24 mouse cellular contexts compared by ENCODE assay signal in genomic region chr5:136213716-136214115, GRCm38 (mm10). TPM values are rescaled to one million over a fixed set of nuclear protein-coding genes. Genes with fewer than 3 reads are reported as not detected.
DNase-seq lines count a peak whose midpoint lies in the region; ATAC-seq and TF ChIP-seq lines count a peak whose summit lies in the region.
"Had no signal": no experiment of that assay in that cellular context is flagged by ENCODE, and none has a peak within 500 bp of the region (broad histone marks: within the 10 kb centered on the region; RNA-seq: fewer than 3 reads in every experiment).

No protein-coding gene starts in this region.

- TF ChIP-seq EP300 in lung, postnatal 0 days (IDR thresholded peaks at IDR 0.05), result no peak

- no peaks in the 10 kb centered on the region for H3K9me3 ChIP-seq in lung, postnatal 0 days (ENCODE audit: low read length)

- TF ChIP-seq CTCF in lung, postnatal 0 days (IDR thresholded peaks at IDR 0.05), result no peak

- 45% methylated on average over 5 of the region's 5 CpGs for WGBS in lung, postnatal 0 days

- no peak; the same call in 1 of the 2 replicates for ATAC-seq in lung, postnatal 0 days
- peak; percentile 13; the same call in 1 of the 2 replicates for ATAC-seq in granulocyte monocyte progenitor cell, adult 5-6 weeks (replicated peaks; ENCODE audit: poor library complexity, severe bottlenecking)
- ATAC-seq: forebrain, embryonic 13.5 days; forebrain, postnatal 0 days; hindbrain, embryonic 16.5 days had no signal

- no peaks in the 10 kb centered on the region for H3K27me3 ChIP-seq in lung, postnatal 0 days (replicated peaks; ENCODE audit: insufficient read depth, low read length)
- H3K27me3 ChIP-seq: CH12.LX; embryonic facial prominence, embryonic 12.5 days; forebrain, embryonic 13.5 days; hindbrain, embryonic 12.5 days had no signal

- peak; percentile 56 for DNase-seq in adrenal gland, adult 8-10 months
- DNase-seq in adrenal gland, postnatal 4 days (ENCODE audit: low spot score in 2 of 2), result no peak
- DNase-seq in lung, postnatal 0 days (ENCODE audit: low spot score), result peak; percentile 65
- no peak for DNase-seq in lung, postnatal 10 days
- DNase-seq in adrenal gland, postnatal 14 days, result peak; percentile 73
- DNase-seq in cerebellum, adult 8-10 months, result no peak
- DNase-seq in kidney, adult 11 months, result no peak
- DNase-seq: cerebellum, adult 11 months; cerebellum, adult 9-10 months; cerebellum, postnatal 25 days; forebrain, postnatal 0 days; gastrocnemius, adult 2 months; gastrocnemius, postnatal 25 days; heart, adult 18-20 months; heart, postnatal 10 days; heart, postnatal 4 days; kidney, adult 18-20 months had no signal

- no peaks in the 10 kb centered on the region for H3K36me3 ChIP-seq in lung, postnatal 0 days (ENCODE audit: insufficient read depth, low read length)
- H3K36me3 ChIP-seq: heart, embryonic 10.5 days had no signal

- no peak overlapping the region for H3K4me2 ChIP-seq in lung, postnatal 0 days (replicated peaks; ENCODE audit: low read depth, low read length)
- H3K4me2 ChIP-seq: embryonic facial prominence, embryonic 12.5 days; forebrain, embryonic 13.5 days; hindbrain, embryonic 12.5 days had no signal

- H3K27ac ChIP-seq in lung, postnatal 0 days (ENCODE audit: low read length), result no peak overlapping the region
- H3K27ac ChIP-seq: embryonic facial prominence, embryonic 12.5 days; forebrain, embryonic 13.5 days; gastrocnemius, adult 2 months; heart, embryonic 10.5 days; hindbrain, embryonic 12.5 days had no signal

- no peak overlapping the region for H3K4me3 ChIP-seq in lung, postnatal 0 days (ENCODE audit: low read depth, low read length)
- H3K4me3 ChIP-seq: embryonic facial prominence, embryonic 12.5 days; forebrain, embryonic 13.5 days; gastrocnemius, adult 2 months; heart, embryonic 10.5 days; hindbrain, embryonic 12.5 days had no signal

- H3K9ac ChIP-seq in lung, postnatal 0 days (replicated peaks; ENCODE audit: low read depth), result no peak overlapping the region
- H3K9ac ChIP-seq: embryonic facial prominence, embryonic 12.5 days; forebrain, embryonic 13.5 days; forebrain, postnatal 0 days; hindbrain, embryonic 12.5 days had no signal

- H3K4me1 ChIP-seq in lung, postnatal 0 days (ENCODE audit: insufficient read depth, low read depth, low read length), result no peaks in the 10 kb centered on the region
- H3K4me1 ChIP-seq: embryonic facial prominence, embryonic 12.5 days; forebrain, embryonic 13.5 days; heart, embryonic 10.5 days; hindbrain, embryonic 12.5 days had no signal

RNA-seq across cellular contexts. Expression of gene Prkrip1, which starts 15.0 kb away (rescaled TPM):
- total RNA-seq in adrenal gland, adult 8-10 months (2022), result 10 to 100 TPM; 28.2 to 37.8 (median 33.4) TPM
- total RNA-seq in adrenal gland, postnatal 4 days (2021), result 10 to 100 TPM; 35.4 to 36.7 TPM
- polyA plus RNA-seq in lung, postnatal 0 days (2015; fragmentation: Nextera tagmentation; extraction: Ambion mirVana), result 32.9 and 37.7 TPM in 2 replicates
- total RNA-seq in adrenal gland, postnatal 14 days (2021), result 31.8 and 36.4 TPM in 2 replicates
- total RNA-seq in granulocyte monocyte progenitor cell, adult 5-6 weeks (2014; fragmentation: Nextera tagmentation), result 32.2 and 42.1 TPM in 2 replicates
- total RNA-seq in granulocyte monocyte progenitor cell, adult 5-6 weeks (2017), result 45.2 and 89.4 TPM in 2 replicates

RNA-seq across cellular contexts. Expression of gene Sh2b2, which starts 32.6 kb away (rescaled TPM):
- 10 to 100 TPM in 2 of 4 experiments, 1 to 10 TPM in 2; 7.2 to 14.9 (median 11.4) TPM for total RNA-seq in adrenal gland, adult 8-10 months (2022)
- 10 to 100 TPM; 15.6 to 18.6 TPM for total RNA-seq in adrenal gland, postnatal 4 days (2021)
- polyA plus RNA-seq in lung, postnatal 0 days (2015; fragmentation: Nextera tagmentation; extraction: Ambion mirVana), result 1.5 and 1.8 TPM in 2 replicates
- total RNA-seq in adrenal gland, postnatal 14 days (2021), result 21.9 and 24.5 TPM in 2 replicates
- 32.9 and 67.0 TPM in 2 replicates for total RNA-seq in granulocyte monocyte progenitor cell, adult 5-6 weeks (2014; fragmentation: Nextera tagmentation)
- total RNA-seq in granulocyte monocyte progenitor cell, adult 5-6 weeks (2017), result 10.9 and 13.9 TPM in 2 replicates

RNA-seq across cellular contexts. Expression of gene Orai2, which starts 43.2 kb away (rescaled TPM):
- total RNA-seq in adrenal gland, adult 8-10 months (2022), result 1 to 10 TPM; 2.5 to 5.7 (median 4.6) TPM
- 1 to 10 TPM; 6.5 to 7.3 TPM for total RNA-seq in adrenal gland, postnatal 4 days (2021)
- 11.2 and 14.0 TPM in 2 replicates for polyA plus RNA-seq in lung, postnatal 0 days (2015; fragmentation: Nextera tagmentation; extraction: Ambion mirVana)
- 2.6 and 12.4 TPM in 2 replicates for total RNA-seq in adrenal gland, postnatal 14 days (2021)
- 24.7 and 38.2 TPM in 2 replicates for total RNA-seq in granulocyte monocyte progenitor cell, adult 5-6 weeks (2014; fragmentation: Nextera tagmentation)
- 26.6 and 29.0 TPM in 2 replicates for total RNA-seq in granulocyte monocyte progenitor cell, adult 5-6 weeks (2017)

Comparison
In these comparisons a context has a peak if more than half of its experiments do, and no peak if none do; other contexts are left out.
1. DNase-seq: peak in adrenal gland, adult 8-10 months (single experiment), lung, postnatal 0 days (single experiment) and adrenal gland, postnatal 14 days (single experiment); none in adrenal gland, postnatal 4 days (0 of 2), lung, postnatal 10 days (single experiment), cerebellum, adult 8-10 months (single experiment) and kidney, adult 11 months (single experiment).